Mouse (Mus musculus) megakaryocyte, embryonic 14.5 days (primary cell): ENCODE results near the gene Dll1.

Experiments used
- FLI1 ChIP-seq: IDR thresholded peaks from 2 replicates; pipeline ENCODE4 v1.6.1; 2012; ENCODE audit warnings: low read length, inconsistent platforms, mixed read lengths
- GATA1 ChIP-seq: IDR thresholded peaks from 3 replicates; pipeline ENCODE4 v1.6.1; 2012; ENCODE audit warnings: mixed read lengths, low read length, inconsistent platforms, borderline replicate concordance

DNA sequence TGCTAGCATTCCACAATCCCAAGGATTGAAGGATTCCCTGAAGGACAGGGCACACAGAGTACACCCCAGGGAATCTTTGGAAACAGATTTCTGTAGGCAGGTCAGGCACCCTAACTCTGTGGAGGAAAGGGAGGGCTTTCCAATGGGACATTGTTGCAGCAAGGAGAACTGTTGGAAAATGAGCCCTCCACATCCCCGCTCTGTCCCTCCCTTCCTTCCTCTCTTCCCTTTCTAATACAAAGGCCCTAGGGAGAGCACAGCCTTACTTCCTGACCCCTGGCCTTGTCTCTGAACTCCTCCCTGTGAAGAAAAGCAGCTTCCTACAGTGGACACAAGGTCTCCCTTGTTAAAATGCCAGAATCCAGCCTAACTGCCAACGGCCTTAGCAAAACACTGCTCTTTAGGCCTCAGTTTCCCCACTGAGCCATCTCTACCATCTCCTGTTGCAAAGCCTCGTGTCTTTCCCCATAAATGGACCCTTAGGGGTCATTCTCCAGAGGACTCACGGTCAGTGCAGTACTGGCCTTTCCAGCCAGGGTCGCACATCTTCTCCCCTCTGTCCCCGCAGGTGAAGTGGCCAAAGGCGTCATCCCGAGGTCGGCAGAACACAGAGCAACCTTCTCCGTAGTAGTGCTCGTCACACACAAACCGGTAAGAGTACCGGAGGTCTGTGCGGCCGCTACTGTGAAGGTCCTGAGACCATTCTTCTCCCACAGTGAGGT, 3.6 kb downstream of the Dll1 start:
- TF ChIP-seq GATA1, result no peak
- no peak for TF ChIP-seq FLI1
